Mouse (Mus musculus) midbrain, embryonic 11.5 days (tissue): ENCODE data around the gene Nacc2. TPM values are rescaled to one million over a fixed set of nuclear protein-coding genes. Genes with fewer than 3 reads are reported as not detected.

Source experiments
- ATAC-seq: fragments of 200-750 bp; cut with Nextera tagmentation; 2 replicates; pipeline ENCODE4 v1.8.0; 2017; ENCODE audit warnings: moderate TSS enrichment, moderate library complexity; ENCODE audit not compliant: low FRiP score
- DNase-seq: peaks from one replicate; pipeline ENCODE4 v3.0.0; 2015; ENCODE audit warnings: low spot score; ENCODE audit errors: missing footprints
- H3K27ac ChIP-seq: fragments of 300-500 bp; sonication (generic); 2 replicates; pipeline ENCODE4 v1.5.1; 2014; ENCODE audit warnings: low read depth, low read length
- H3K27me3 ChIP-seq: fragments of 300-500 bp; sonication (generic); 2 replicates; pipeline ENCODE4 v1.6.1; 2014; ENCODE audit warnings: mild to moderate bottlenecking, low read length, moderate library complexity, mixed read lengths; ENCODE audit not compliant: control insufficient read depth, insufficient read depth
- H3K36me3 ChIP-seq: fragments of 300-500 bp; sonication (generic); 2 replicates; pipeline ENCODE4 v1.6.1; 2014; ENCODE audit warnings: mild to moderate bottlenecking, low read length, moderate library complexity, mixed read lengths; ENCODE audit not compliant: control insufficient read depth, insufficient read depth
- H3K4me1 ChIP-seq: fragments of 300-500 bp; sonication (generic); 2 replicates; pipeline ENCODE4 v1.6.1; 2014; ENCODE audit warnings: low read length; ENCODE audit not compliant: control insufficient read depth, insufficient read depth
- H3K4me2 ChIP-seq: fragments of 300-500 bp; sonication (generic); 2 replicates; pipeline ENCODE4 v1.6.1; 2014; ENCODE audit warnings: mild to moderate bottlenecking, moderate library complexity
- H3K4me3 ChIP-seq: fragments of 300-500 bp; sonication (generic); 2 replicates; pipeline ENCODE4 v1.5.1; 2014; ENCODE audit warnings: low read depth, low read length
- H3K9ac ChIP-seq: fragments of 300-500 bp; sonication (generic); 2 replicates; pipeline ENCODE4 v1.6.1; 2014; ENCODE audit warnings: low read length
- H3K9me3 ChIP-seq: fragments of 300-500 bp; sonication (generic); 2 replicates; pipeline ENCODE4 v1.6.1; 2016; ENCODE audit warnings: low read length; ENCODE audit not compliant: control insufficient read depth
- WGBS: fragments of 180-500 bp; shearing (Covaris S2); extraction: QIAGEN DNeasy Blood & Tissue Kit; methylation state at CpG from one replicate; pipeline ENCODE4 v1.1.7; 2014; 5-methylcytosine and 5-hydroxymethylcytosine counted together
- polyA plus RNA-seq: library from polyadenylated mRNA; unstranded; fragments of >200 nt; fragmentation: Nextera tagmentation; extraction: Ambion mirVana; gene quantifications from 2 replicates; pipeline ENCODE4 v1.2.1, GENCODE M21; 2014

Nacc2 gene
- polyA plus RNA-seq, result 4.0 and 4.5 TPM in 2 replicates

GRCm38 (mm10) chr2:26123079-26123648 is at the start of gene Nacc2:
Gene Nacc2, minus strand, starts transcription at chr2:26123220.
- peaks cover 39% of the 10 kb centered on the region for H3K27me3 ChIP-seq
- peak within 1 kb of the TSS; percentile 71 for H3K4me3 ChIP-seq
- peaks cover 10% of the 10 kb centered on the region for H3K4me1 ChIP-seq
- no peaks in the 10 kb centered on the region for H3K36me3 ChIP-seq
- H3K4me2 ChIP-seq, result peak within 1 kb of the TSS; percentile 97
- peak; percentile 93 for DNase-seq
- ATAC-seq, result peak; percentile 40; the same call in 1 of the 2 replicates
- 27% methylated on average over 9 of the region's 9 CpGs for WGBS
- H3K9ac ChIP-seq, result peak within 1 kb of the TSS; percentile 58
- H3K9me3 ChIP-seq, result no peaks in the 10 kb centered on the region
- H3K27ac ChIP-seq, result no peak within 1 kb of the TSS

- no peaks in the 10 kb centered on the region for H3K27me3 ChIP-seq
- peaks cover 16% of the 10 kb centered on the region for H3K4me1 ChIP-seq
- no peak overlapping the region for H3K27ac ChIP-seq
- no peaks in the 10 kb centered on the region for H3K36me3 ChIP-seq
- H3K4me2 ChIP-seq, result no peak overlapping the region
- no peak overlapping the region for H3K9ac ChIP-seq
- H3K4me3 ChIP-seq, result no peak overlapping the region
- DNase-seq (no peak), ATAC-seq (no peak)
- 81% methylated on average over 2 of the region's 2 CpGs for WGBS
- no peaks in the 10 kb centered on the region for H3K9me3 ChIP-seq
Observed at GRCm38 (mm10) chr2:26172166-26172565, 49.1 kb upstream of the Nacc2 start.

- DNase-seq (no peak), ATAC-seq (no peak)
- Histone ChIP-seq H3K27me3 (no peaks in the 10 kb centered on the region), H3K36me3 (no peaks in the 10 kb centered on the region), H3K9me3 (no peaks in the 10 kb centered on the region), H3K4me2 (no peak overlapping the region), H3K4me3 (no peak overlapping the region), H3K27ac (no peak overlapping the region), H3K4me1 (peaks cover 11% of the 10 kb centered on the region), H3K9ac (no peak overlapping the region)
- WGBS, result 56% methylated on average over 2 of the region's 2 CpGs
Observed at GRCm38 (mm10) chr2:26170376-26170775, 47.4 kb upstream of the Nacc2 start.

GRCm38 (mm10) chr2:26168843-26169579 is 46.0 kb upstream of the Nacc2 start:
- WGBS, result 32% methylated on average over 11 of the region's 11 CpGs
- H3K9me3 ChIP-seq, result no peaks in the 10 kb centered on the region
- H3K36me3 ChIP-seq, result no peaks in the 10 kb centered on the region
- no peak overlapping the region for H3K4me3 ChIP-seq
- no peak overlapping the region for H3K9ac ChIP-seq
- H3K4me2 ChIP-seq, result no peak overlapping the region
- DNase-seq (no peak), ATAC-seq (peak; percentile 54)
- peaks cover 10% of the 10 kb centered on the region for H3K4me1 ChIP-seq
- no peak overlapping the region for H3K27ac ChIP-seq
- no peaks in the 10 kb centered on the region for H3K27me3 ChIP-seq

DNA sequence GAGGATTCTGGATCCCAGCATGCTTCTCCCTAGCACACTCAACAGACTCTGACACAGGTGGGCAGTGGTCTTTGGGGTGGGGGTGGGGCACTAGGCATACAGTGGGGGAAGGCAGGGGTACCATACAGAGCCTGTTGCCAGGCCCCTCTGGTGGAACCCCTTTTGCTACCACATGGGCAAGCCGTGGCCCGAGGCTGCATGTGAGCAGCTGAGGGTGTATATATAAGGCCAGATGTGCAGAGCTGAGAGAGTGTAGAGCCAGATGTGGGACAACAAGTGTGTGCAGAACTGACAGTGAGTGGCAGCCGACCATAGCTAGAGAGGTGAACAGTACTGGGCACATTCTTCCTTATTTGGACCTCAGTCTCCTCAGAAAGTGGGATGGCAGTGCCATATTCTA is 43.9 kb upstream of the Nacc2 start:
- ATAC-seq, result no peak
- Histone ChIP-seq H3K36me3 (no peaks in the 10 kb centered on the region), H3K27me3 (no peaks in the 10 kb centered on the region), H3K4me1 (peaks cover 10% of the 10 kb centered on the region), H3K27ac (no peak overlapping the region), H3K9me3 (no peaks in the 10 kb centered on the region), H3K4me3 (no peak overlapping the region), H3K4me2 (no peak overlapping the region), H3K9ac (no peak overlapping the region)
- WGBS, result 93% methylated on average over 3 of the region's 3 CpGs
- no peak for DNase-seq

DNA sequence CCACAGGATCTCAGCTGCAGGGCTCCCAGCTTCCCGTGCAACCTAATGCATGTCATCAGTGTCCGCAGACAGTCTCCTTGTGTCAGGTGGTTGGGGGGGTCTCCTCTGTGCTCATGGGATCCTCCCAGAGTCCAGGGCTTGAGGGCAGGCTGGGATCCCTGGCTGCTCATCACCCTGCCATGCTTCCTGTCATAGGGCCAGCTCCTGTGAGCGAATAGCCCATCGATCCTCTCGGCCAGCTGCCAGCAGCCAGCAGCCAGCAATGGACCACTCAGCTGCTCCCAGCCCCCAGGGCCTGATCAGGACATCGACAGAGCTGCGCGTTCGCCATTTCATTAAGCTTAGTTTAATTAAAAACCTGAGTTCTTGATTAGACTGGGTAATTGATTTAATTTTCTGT is 35.0 kb upstream of the Nacc2 start:
- Histone ChIP-seq H3K27me3 (no peaks in the 10 kb centered on the region), H3K4me3 (no peak overlapping the region), H3K27ac (no peak overlapping the region), H3K4me1 (peaks cover 5% of the 10 kb centered on the region), H3K4me2 (no peak overlapping the region), H3K36me3 (no peaks in the 10 kb centered on the region), H3K9ac (no peak overlapping the region), H3K9me3 (no peaks in the 10 kb centered on the region)
- DNase-seq (peak; percentile 79), ATAC-seq (no peak)
- 89% methylated on average over 9 of the region's 9 CpGs for WGBS

DNA sequence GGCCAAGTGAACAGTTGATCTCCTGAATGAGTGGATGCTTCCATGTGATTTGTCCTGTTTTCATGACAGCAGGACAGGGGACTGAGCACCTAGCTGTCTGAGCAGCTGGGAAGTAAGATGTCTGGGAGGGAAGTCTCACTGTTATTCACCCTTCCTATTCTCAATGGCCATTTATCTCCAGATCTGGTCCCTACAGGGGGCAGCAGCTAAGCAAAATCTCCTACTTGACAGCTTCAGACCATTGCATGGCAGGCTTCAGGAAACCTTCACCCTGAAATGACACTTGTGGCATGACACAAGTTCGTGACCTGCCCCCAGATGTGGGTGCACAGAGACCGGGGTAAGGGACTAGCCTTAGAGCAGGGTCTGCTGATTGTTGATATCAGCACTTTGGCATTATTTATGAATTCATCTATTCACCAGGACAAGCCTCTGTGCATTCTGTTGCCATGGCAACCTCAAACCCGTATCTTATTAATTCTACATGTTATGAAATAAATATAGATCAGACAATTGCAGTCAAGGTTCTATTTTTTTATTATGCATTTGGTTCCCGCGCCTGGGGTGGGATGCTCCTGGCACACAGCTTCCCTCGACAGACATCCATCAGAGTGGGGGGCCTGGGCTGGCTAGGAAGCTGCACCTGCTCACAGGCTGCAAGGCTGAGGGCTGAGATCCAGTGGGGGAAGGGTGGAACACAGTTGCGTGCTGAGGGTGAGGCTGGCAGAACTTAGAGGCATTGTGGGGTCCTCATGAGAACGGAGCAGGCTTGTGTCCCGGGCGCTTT is 33.4 kb upstream of the Nacc2 start:
- H3K4me3 ChIP-seq, result no peak overlapping the region
- H3K27ac ChIP-seq, result no peak overlapping the region
- H3K4me1 ChIP-seq, result peaks cover 5% of the 10 kb centered on the region
- H3K9ac ChIP-seq, result no peak overlapping the region
- ATAC-seq (peak; percentile 59; the same call in 1 of the 2 replicates), DNase-seq (peak; percentile 72)
- no peak overlapping the region for H3K4me2 ChIP-seq
- H3K9me3 ChIP-seq, result no peaks in the 10 kb centered on the region
- H3K36me3 ChIP-seq, result no peaks in the 10 kb centered on the region
- WGBS, result 71% methylated on average over 10 of the region's 10 CpGs
- no peaks in the 10 kb centered on the region for H3K27me3 ChIP-seq

- H3K4me2 ChIP-seq, result no peak overlapping the region
- no peak overlapping the region for H3K9ac ChIP-seq
- H3K4me3 ChIP-seq, result no peak overlapping the region
- 79% methylated on average over 3 of the region's 3 CpGs for WGBS
- no peaks in the 10 kb centered on the region for H3K9me3 ChIP-seq
- H3K27me3 ChIP-seq, result no peaks in the 10 kb centered on the region
- ATAC-seq, result no peak
- no peaks in the 10 kb centered on the region for H3K36me3 ChIP-seq
- H3K27ac ChIP-seq, result no peak overlapping the region
- DNase-seq, result no peak
- peaks cover 5% of the 10 kb centered on the region for H3K4me1 ChIP-seq
Observed at GRCm38 (mm10) chr2:26155737-26156136, 32.7 kb upstream of the Nacc2 start.

DNA sequence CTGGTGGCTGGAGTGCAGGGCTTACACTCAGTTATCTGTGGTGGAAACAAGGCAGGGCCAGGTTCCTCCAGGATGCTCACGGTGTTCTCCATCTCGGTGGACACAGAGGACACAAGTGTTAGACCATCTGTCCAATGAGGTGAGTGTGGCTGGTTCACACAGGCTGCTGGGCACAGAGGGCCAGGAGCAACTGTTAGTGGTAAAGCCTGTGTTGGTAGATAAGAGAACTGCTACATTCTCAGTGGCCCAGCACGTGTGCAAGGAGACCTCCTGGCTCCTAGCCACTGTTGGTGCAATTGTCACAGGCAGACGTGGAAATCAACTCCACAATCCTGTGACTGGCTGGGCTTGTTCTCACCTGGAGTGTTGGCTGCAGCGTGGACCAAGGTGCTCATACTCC is 31.6 kb upstream of the Nacc2 start:
- WGBS, result 68% methylated on average over 5 of the region's 5 CpGs
- ATAC-seq (no peak), DNase-seq (peak; percentile 73)
- Histone ChIP-seq H3K9me3 (no peaks in the 10 kb centered on the region), H3K9ac (no peak overlapping the region), H3K27ac (no peak overlapping the region), H3K4me2 (no peak overlapping the region), H3K4me1 (peaks cover 5% of the 10 kb centered on the region), H3K4me3 (no peak overlapping the region), H3K36me3 (no peaks in the 10 kb centered on the region), H3K27me3 (no peaks in the 10 kb centered on the region)
